Mouse (Mus musculus) myocyte (in vitro differentiated cells): ENCODE results near the gene Zfp239. TPM values are rescaled to one million over a fixed set of nuclear protein-coding genes. Genes with fewer than 3 reads are reported as not detected.

Source experiments
- H3K27me3 ChIP-seq: one replicate; pipeline ENCODE4 v1.6.1; 2011; ENCODE audit not compliant: control insufficient read depth, insufficient read depth, insufficient read length
- H3K36me3 ChIP-seq: one replicate; pipeline ENCODE4 v1.6.1; 2011; ENCODE audit not compliant: control insufficient read depth, insufficient read depth
- H3K4me2 ChIP-seq: one replicate; pipeline ENCODE4 v1.6.1; 2011; ENCODE audit warnings: low read depth, control low read depth
- H3K4me3 ChIP-seq: one replicate; pipeline ENCODE4 v1.5.1; 2011; ENCODE audit warnings: mild to moderate bottlenecking, control low read depth, moderate library complexity
- H3K79me2 ChIP-seq: one replicate; pipeline ENCODE4 v1.6.1; 2011; ENCODE audit not compliant: control insufficient read depth, insufficient read depth
- H3ac ChIP-seq: one replicate; pipeline ENCODE4 v1.6.1; 2011; ENCODE audit not compliant: control insufficient read depth, insufficient read length
- CEBPB ChIP-seq: IDR thresholded peaks from 2 replicates; pipeline ENCODE4 v1.6.1; 2011; ENCODE audit warnings: mild to moderate bottlenecking, moderate library complexity; ENCODE audit not compliant: poor library complexity, insufficient read depth, severe bottlenecking
- E2F4 ChIP-seq: IDR thresholded peaks from one replicate; pipeline ENCODE4 v1.6.1; 2011; ENCODE audit warnings: mild to moderate bottlenecking, control low read depth, moderate library complexity; ENCODE audit not compliant: insufficient read depth
- MAX ChIP-seq: IDR thresholded peaks from one replicate; pipeline ENCODE4 v1.6.1; 2011; ENCODE audit warnings: low read depth, mild to moderate bottlenecking, control low read depth
- MYOD1 ChIP-seq, 3 experiments: IDR thresholded peaks; one replicate each; pipeline ENCODE4 v1.6.1; 2011; ENCODE audit warnings: control low read depth in 2 of 3, low read depth in 2 of 3, mild to moderate bottlenecking in 2 of 3, moderate library complexity in 1 of 3; ENCODE audit not compliant: insufficient read length in 2 of 3, control insufficient read depth in 1 of 3
- MYOG ChIP-seq, 3 experiments: IDR thresholded peaks; one replicate each; pipeline ENCODE4 v1.6.1; 2011; ENCODE audit warnings: control low read depth in 2 of 3, low read depth in 2 of 3, mild to moderate bottlenecking in 2 of 3; ENCODE audit not compliant: insufficient read length in 2 of 3, control insufficient read depth in 1 of 3, insufficient read depth in 1 of 3
- POLR2A ChIP-seq: IDR thresholded peaks from one replicate; pipeline ENCODE4 v1.6.1; 2011; ENCODE audit warnings: low read depth, mild to moderate bottlenecking, control low read depth, moderate library complexity; ENCODE audit not compliant: insufficient read length
- POLR2AphosphoS2 ChIP-seq: IDR thresholded peaks from one replicate; pipeline ENCODE4 v1.6.1; 2011; ENCODE audit warnings: low read depth, control low read depth; ENCODE audit not compliant: insufficient read length
- REST ChIP-seq: IDR thresholded peaks from one replicate; pipeline ENCODE4 v1.6.1; 2011; ENCODE audit warnings: mild to moderate bottlenecking, control low read depth, moderate library complexity; ENCODE audit not compliant: insufficient read depth, insufficient read length
- SRF ChIP-seq: IDR thresholded peaks from one replicate; pipeline ENCODE4 v1.6.1; 2011; ENCODE audit warnings: low read depth; ENCODE audit not compliant: control insufficient read depth, insufficient read length
- TCF12 ChIP-seq: IDR thresholded peaks from one replicate; pipeline ENCODE4 v1.6.1; 2011; ENCODE audit warnings: mild to moderate bottlenecking, control low read depth; ENCODE audit not compliant: poor library complexity, insufficient read depth, severe bottlenecking
- TCF3 ChIP-seq: IDR thresholded peaks from one replicate; pipeline ENCODE4 v1.6.1; 2011; ENCODE audit warnings: low read depth, control low read depth; ENCODE audit not compliant: insufficient read length
- USF1 ChIP-seq: IDR thresholded peaks from one replicate; pipeline ENCODE4 v1.6.1; 2011; ENCODE audit warnings: low read depth, mild to moderate bottlenecking, control low read depth, moderate library complexity
- polyA plus RNA-seq: library from polyadenylated mRNA; unstranded; fragments of >200 nt; fragmentation: generic; extraction: Trizol; gene quantifications from one replicate; pipeline ENCODE4 v1.2.1, GENCODE M21; 2012; ENCODE audit warnings: missing spikeins

Gene Zfp239
- polyA plus RNA-seq, 1 experiment, result 2.1 TPM

- H3K79me2 ChIP-seq, result no peaks in the 10 kb centered on the region
- peaks cover 36% of the 10 kb centered on the region for H3K36me3 ChIP-seq
- no peak overlapping the region for H3K4me3 ChIP-seq
- H3ac ChIP-seq, result no peak overlapping the region
- no peak overlapping the region for H3K4me2 ChIP-seq
- H3K27me3 ChIP-seq, result no peaks in the 10 kb centered on the region
- no peak for TF ChIP-seq POLR2AphosphoS2
- no peak for TF ChIP-seq POLR2A
Measured at GRCm38 (mm10) chr6:117847772-117848171, 14.1 kb upstream of the Zfp239 start.

- Histone ChIP-seq H3K79me2 (no peaks in the 10 kb centered on the region), H3ac (no peak overlapping the region), H3K36me3 (peaks cover 36% of the 10 kb centered on the region), H3K4me2 (no peak overlapping the region), H3K27me3 (no peaks in the 10 kb centered on the region), H3K4me3 (no peak overlapping the region)
- TF ChIP-seq REST, result no peak
Measured at GRCm38 (mm10) chr6:117848577-117848976, 13.3 kb upstream of the Zfp239 start.

GRCm38 (mm10) chr6:117851747-117852146 is 10.2 kb upstream of the Zfp239 start:
- Histone ChIP-seq H3K36me3 (peaks cover 10% of the 10 kb centered on the region), H3K27me3 (no peaks in the 10 kb centered on the region), H3K4me3 (no peak overlapping the region), H3K4me2 (no peak overlapping the region), H3ac (no peak overlapping the region), H3K79me2 (no peaks in the 10 kb centered on the region)
- TF ChIP-seq TCF3, result no peak
- no peak for TF ChIP-seq MYOG (IDR thresholded peaks at IDR 0.05; ENCODE audit: control insufficient read depth in 1 of 3, insufficient read depth in 1 of 3, insufficient read length in 2 of 3, low read depth in 2 of 3)
- no peak for TF ChIP-seq REST
- TF ChIP-seq SRF, result no peak
- TF ChIP-seq E2F4, result no peak
- TF ChIP-seq CEBPB, result no peak
- TF ChIP-seq POLR2A, result no peak
- no peak for TF ChIP-seq MAX
- TF ChIP-seq USF1, result no peak
- TF ChIP-seq MYOD1 (IDR thresholded peaks at IDR 0.05; ENCODE audit: control insufficient read depth in 1 of 3, insufficient read length in 2 of 3, low read depth in 2 of 3), result no peak
- no peak for TF ChIP-seq POLR2AphosphoS2
- TF ChIP-seq TCF12, result no peak

GRCm38 (mm10) chr6:117857990-117858389 is 3.9 kb upstream of the Zfp239 start:
- Histone ChIP-seq H3K79me2 (no peaks in the 10 kb centered on the region), H3ac (no peak overlapping the region), H3K36me3 (no peaks in the 10 kb centered on the region), H3K4me2 (no peak overlapping the region), H3K27me3 (no peaks in the 10 kb centered on the region), H3K4me3 (no peak overlapping the region)
- TF ChIP-seq USF1 (no peak), SRF (no peak), TCF12 (no peak), REST (no peak), POLR2A (no peak), TCF3 (no peak), MYOD1 (IDR thresholded peaks at IDR 0.05; ENCODE audit: control insufficient read depth in 1 of 3, insufficient read length in 2 of 3, low read depth in 2 of 3) (no peak), E2F4 (no peak), POLR2AphosphoS2 (no peak), MAX (no peak), CEBPB (no peak), MYOG (IDR thresholded peaks at IDR 0.05; ENCODE audit: control insufficient read depth in 1 of 3, insufficient read depth in 1 of 3, insufficient read length in 2 of 3, low read depth in 2 of 3) (no peak)

GRCm38 (mm10) chr6:117862465-117862864 is 565 bp downstream of the Zfp239 start:
- Histone ChIP-seq H3K4me2 (peak overlapping the region; percentile 88), H3K36me3 (no peaks in the 10 kb centered on the region), H3K4me3 (peak overlapping the region; percentile 41), H3K79me2 (no peaks in the 10 kb centered on the region), H3ac (no peak overlapping the region), H3K27me3 (no peaks in the 10 kb centered on the region)
- TF ChIP-seq TCF12, result no peak
- no peak for TF ChIP-seq CEBPB
- TF ChIP-seq SRF, result no peak
- TF ChIP-seq POLR2AphosphoS2, result no peak
- TF ChIP-seq REST, result no peak
- TF ChIP-seq MYOG (IDR thresholded peaks at IDR 0.05; ENCODE audit: control insufficient read depth in 1 of 3, insufficient read depth in 1 of 3, insufficient read length in 2 of 3, low read depth in 2 of 3), result no peak
- no peak for TF ChIP-seq POLR2A
- no peak for TF ChIP-seq MAX
- TF ChIP-seq MYOD1 (IDR thresholded peaks at IDR 0.05; ENCODE audit: control insufficient read depth in 1 of 3, insufficient read length in 2 of 3, low read depth in 2 of 3), result no peak
- TF ChIP-seq USF1, result no peak
- no peak for TF ChIP-seq TCF3
- TF ChIP-seq E2F4, result no peak
